Mouse (Mus musculus): ENCODE measurements around the gene Jag2. TPM values are rescaled to one million over a fixed set of nuclear protein-coding genes. Genes with fewer than 3 reads are reported as not detected.

Gene Jag2
- polyA plus RNA-seq, 1 experiment from 2014 or later = 3.2 TPM

GRCm38 (mm10) chr12:112868178-112869087 is 61.1 kb downstream of the Jag2 start, which contains the start of gene Gpr132:
Gene Gpr132 (minus strand): TSS chr12:112868228.
- 54% methylated on average over 13 of the region's 13 CpGs for WGBS
- DNase-seq (ENCODE audit: low spot score) (no peak), ATAC-seq (ENCODE audit: low FRiP score, low TSS enrichment) (no peak)
- Histone ChIP-seq H3K4me2 (replicated peaks; ENCODE audit: low read depth) (no peak within 1 kb of the TSS), H3K27me3 (ENCODE audit: control insufficient read depth, insufficient read depth, low read length) (no peaks in the 10 kb centered on the region), H3K4me1 (replicated peaks; ENCODE audit: control insufficient read depth, insufficient read depth) (no peaks in the 10 kb centered on the region), H3K9me3 (ENCODE audit: control insufficient read depth, low read length) (no peaks in the 10 kb centered on the region), H3K4me3 (ENCODE audit: low read depth, low read length) (no peak within 1 kb of the TSS), H3K36me3 (ENCODE audit: control insufficient read depth, insufficient read depth, low read length) (no peaks in the 10 kb centered on the region), H3K27ac (replicated peaks) (no peak within 1 kb of the TSS), H3K9ac (ENCODE audit: low read length) (no peak within 1 kb of the TSS)
- no peak for TF ChIP-seq EP300 (optimal IDR thresholded peaks at IDR 0.05)
- TF ChIP-seq CTCF (IDR thresholded peaks at IDR 0.05; ENCODE audit: low read depth) = no peak

- Histone ChIP-seq H3K27me3 (ENCODE audit: control insufficient read depth, insufficient read depth, low read length) (no peaks in the 10 kb centered on the region), H3K4me1 (replicated peaks; ENCODE audit: control insufficient read depth, insufficient read depth) (no peaks in the 10 kb centered on the region), H3K9me3 (ENCODE audit: control insufficient read depth, low read length) (no peaks in the 10 kb centered on the region), H3K4me3 (ENCODE audit: low read depth, low read length) (no peak overlapping the region), H3K36me3 (ENCODE audit: control insufficient read depth, insufficient read depth, low read length) (no peaks in the 10 kb centered on the region), H3K9ac (ENCODE audit: low read length) (no peak overlapping the region), H3K27ac (replicated peaks) (no peak overlapping the region), H3K4me2 (replicated peaks; ENCODE audit: low read depth) (no peak overlapping the region)
- no peak for TF ChIP-seq EP300 (optimal IDR thresholded peaks at IDR 0.05)
- TF ChIP-seq CTCF (IDR thresholded peaks at IDR 0.05; ENCODE audit: low read depth) = no peak
- 92% methylated on average over 7 of the region's 7 CpGs for WGBS
- no peak for ATAC-seq (ENCODE audit: low FRiP score, low TSS enrichment)
- DNase-seq (ENCODE audit: low spot score) = no peak
These were observed 62.4 kb downstream of the Jag2 start for GRCm38 (mm10) chr12:112867106-112867674.

- ATAC-seq (ENCODE audit: low FRiP score, low TSS enrichment) = 0 out of 2 replicates have a peak, but pooled peaks have one; percentile 16
- TF ChIP-seq EP300 (optimal IDR thresholded peaks at IDR 0.05) (no peak), CTCF (IDR thresholded peaks at IDR 0.05; ENCODE audit: low read depth) (no peak)
- WGBS = 32% methylated on average over 8 of the region's 8 CpGs
- no peak for DNase-seq (ENCODE audit: low spot score)
- Histone ChIP-seq H3K9me3 (ENCODE audit: control insufficient read depth, low read length) (no peaks in the 10 kb centered on the region), H3K4me1 (replicated peaks; ENCODE audit: control insufficient read depth, insufficient read depth) (no peaks in the 10 kb centered on the region), H3K27me3 (ENCODE audit: control insufficient read depth, insufficient read depth, low read length) (no peaks in the 10 kb centered on the region), H3K36me3 (ENCODE audit: control insufficient read depth, insufficient read depth, low read length) (no peaks in the 10 kb centered on the region), H3K27ac (replicated peaks) (no peak overlapping the region), H3K4me3 (ENCODE audit: low read depth, low read length) (no peak overlapping the region), H3K9ac (ENCODE audit: low read length) (no peak overlapping the region), H3K4me2 (replicated peaks; ENCODE audit: low read depth) (no peak overlapping the region)
These were observed 63.0 kb downstream of the Jag2 start for GRCm38 (mm10) chr12:112866467-112867080.

- Histone ChIP-seq H3K9me3 (ENCODE audit: control insufficient read depth, low read length) (no peaks in the 10 kb centered on the region), H3K27me3 (ENCODE audit: control insufficient read depth, insufficient read depth, low read length) (no peaks in the 10 kb centered on the region), H3K27ac (replicated peaks) (no peak overlapping the region), H3K9ac (ENCODE audit: low read length) (no peak overlapping the region), H3K4me2 (replicated peaks; ENCODE audit: low read depth) (no peak overlapping the region), H3K36me3 (ENCODE audit: control insufficient read depth, insufficient read depth, low read length) (no peaks in the 10 kb centered on the region), H3K4me1 (replicated peaks; ENCODE audit: control insufficient read depth, insufficient read depth) (no peaks in the 10 kb centered on the region), H3K4me3 (ENCODE audit: low read depth, low read length) (no peak overlapping the region)
- DNase-seq (ENCODE audit: low spot score) (no peak), ATAC-seq (ENCODE audit: low FRiP score, low TSS enrichment) (no peak)
- TF ChIP-seq CTCF (IDR thresholded peaks at IDR 0.05; ENCODE audit: low read depth) (no peak), EP300 (optimal IDR thresholded peaks at IDR 0.05) (no peak)
- 69% methylated on average over 7 of the region's 7 CpGs for WGBS
These were observed 64.8 kb downstream of the Jag2 start for GRCm38 (mm10) chr12:112864804-112865203.

- DNase-seq (ENCODE audit: low spot score) = no peak
- no peak for ATAC-seq (ENCODE audit: low FRiP score, low TSS enrichment)
- no peaks in the 10 kb centered on the region for H3K9me3 ChIP-seq (ENCODE audit: control insufficient read depth, low read length)
- H3K4me1 ChIP-seq (replicated peaks; ENCODE audit: control insufficient read depth, insufficient read depth) = no peaks in the 10 kb centered on the region
- WGBS = 67% methylated on average over 9 of the region's 9 CpGs
- no peaks in the 10 kb centered on the region for H3K36me3 ChIP-seq (ENCODE audit: control insufficient read depth, insufficient read depth, low read length)
- H3K9ac ChIP-seq (ENCODE audit: low read length) = no peak overlapping the region
- TF ChIP-seq EP300 (optimal IDR thresholded peaks at IDR 0.05) (no peak), CTCF (IDR thresholded peaks at IDR 0.05; ENCODE audit: low read depth) (no peak)
- no peak overlapping the region for H3K4me2 ChIP-seq (replicated peaks; ENCODE audit: low read depth)
- H3K4me3 ChIP-seq (ENCODE audit: low read depth, low read length) = no peak overlapping the region
- no peaks in the 10 kb centered on the region for H3K27me3 ChIP-seq (ENCODE audit: control insufficient read depth, insufficient read depth, low read length)
- no peak overlapping the region for H3K27ac ChIP-seq (replicated peaks)
These were observed 67.7 kb downstream of the Jag2 start for GRCm38 (mm10) chr12:112861911-112862321.
